Mouse (Mus musculus) lung, adult 2 months (tissue): ENCODE measurements around the gene Rap2b.

Experiments
- CTCF ChIP-seq: fragments of 200-500 bp; IDR thresholded peaks from 2 replicates; pipeline ENCODE4 v1.5.1; 2011; ENCODE audit warnings: mild to moderate bottlenecking, low read length, control low read depth; ENCODE audit not compliant: insufficient read depth
- POLR2A ChIP-seq: fragments of 200-500 bp; IDR thresholded peaks from 2 replicates; pipeline ENCODE4 v1.6.1; 2011; ENCODE audit warnings: low read depth, mild to moderate bottlenecking, control low read depth, low read length, borderline replicate concordance; ENCODE audit errors: extremely low read depth

- TF ChIP-seq CTCF (no peak), POLR2A (no peak)
Measured at GRCm38 (mm10) chr3:61364661-61364977, 3.2 kb downstream of the Rap2b start.
